Mouse (Mus musculus) liver, embryonic 16.5 days (tissue): Measurements from ENCODE around the gene Gpam. TPM values are rescaled to one million over a fixed set of nuclear protein-coding genes. Genes with fewer than 3 reads are reported as not detected.

ENCODE experiments used
- ATAC-seq: fragments of 200-750 bp; cut with Nextera tagmentation; 2 replicates; pipeline ENCODE4 v1.8.0; 2017; ENCODE audit warnings: low read depth, mild to moderate bottlenecking, moderate number of reproducible peaks, moderate library complexity
- H3K27ac ChIP-seq: fragments of 300-500 bp; sonication (generic); 2 replicates; pipeline ENCODE4 v1.5.1; 2014; ENCODE audit warnings: mild to moderate bottlenecking, low read length
- H3K27me3 ChIP-seq: fragments of 300-500 bp; sonication (generic); 2 replicates; pipeline ENCODE4 v1.6.1; 2014; ENCODE audit warnings: low read depth, low read length, mixed read lengths; ENCODE audit not compliant: control insufficient read depth, insufficient read depth
- H3K36me3 ChIP-seq: fragments of 300-500 bp; sonication (generic); 2 replicates; pipeline ENCODE4 v1.6.1; 2014; ENCODE audit warnings: mild to moderate bottlenecking; ENCODE audit not compliant: control insufficient read depth, insufficient read depth
- H3K4me1 ChIP-seq: fragments of 300-500 bp; sonication (generic); 2 replicates; pipeline ENCODE4 v1.6.1; 2014; ENCODE audit warnings: low read depth, low read length, mixed read lengths; ENCODE audit not compliant: control insufficient read depth
- H3K4me2 ChIP-seq: fragments of 300-500 bp; sonication (generic); 2 replicates; pipeline ENCODE4 v1.6.1; 2014; ENCODE audit warnings: low read depth, low read length, mixed read lengths
- H3K4me3 ChIP-seq: fragments of 300-500 bp; sonication (generic); 2 replicates; pipeline ENCODE4 v1.5.1; 2014; ENCODE audit warnings: low read depth, mild to moderate bottlenecking, low read length
- H3K9ac ChIP-seq: fragments of 300-500 bp; sonication (generic); 2 replicates; pipeline ENCODE4 v1.6.1; 2014; ENCODE audit warnings: low read depth, low read length
- H3K9me3 ChIP-seq: fragments of 300-500 bp; sonication (generic); replicated peaks from 2 replicates; pipeline ENCODE4 v1.6.1; 2016; ENCODE audit warnings: low read length; ENCODE audit not compliant: control insufficient read depth
- WGBS: fragments of 180-500 bp; shearing (Covaris S2); extraction: QIAGEN DNeasy Blood & Tissue Kit; methylation state at CpG from one replicate; pipeline ENCODE4 v1.1.7; 2014; ENCODE audit not compliant: insufficient replicate concordance; 5-methylcytosine and 5-hydroxymethylcytosine counted together
- polyA plus RNA-seq: library from polyadenylated mRNA; unstranded; fragments of >200 nt; fragmentation: Nextera tagmentation; extraction: Ambion mirVana; gene quantifications from 2 replicates; pipeline ENCODE4 v1.2.1, GENCODE M21; 2015

Gene Gpam
- polyA plus RNA-seq, 1 experiment from 2014 or later: 45.2 TPM

DNA sequence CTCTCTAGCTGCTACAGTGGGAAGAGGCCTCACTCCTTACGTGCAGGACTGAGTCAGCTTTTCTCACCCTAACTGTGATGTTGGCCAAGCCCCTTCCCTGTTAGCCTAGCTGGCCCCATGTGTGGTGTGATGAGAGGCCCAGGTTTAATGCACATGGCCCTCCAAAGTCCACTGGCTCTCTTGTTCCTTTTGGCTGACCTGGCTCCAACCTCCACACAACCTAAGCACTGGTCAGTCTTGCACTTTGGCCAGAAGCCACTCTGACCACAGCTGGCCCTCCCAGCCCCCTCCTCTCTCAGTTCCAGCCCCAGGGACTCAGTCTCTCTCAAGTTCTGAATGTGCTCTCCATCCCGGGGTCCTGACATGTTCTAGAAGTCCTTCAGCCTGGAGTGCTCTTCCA, 18.1 kb upstream of the Gpam start:
- ATAC-seq: peak; percentile 74
- 35% methylated on average over 2 of the region's 2 CpGs for WGBS
- Histone ChIP-seq H3K4me1 (no peaks in the 10 kb centered on the region; the same call in 1 of the 2 replicates), H3K27me3 (no peaks in the 10 kb centered on the region), H3K36me3 (no peaks in the 10 kb centered on the region), H3K4me2 (no peak overlapping the region), H3K4me3 (no peak overlapping the region), H3K9ac (no peak overlapping the region), H3K9me3 (no peaks in the 10 kb centered on the region), H3K27ac (no peak overlapping the region)

GRCm38 (mm10) chr19:55144691-55145090, 17.7 kb upstream of the Gpam start:
- Histone ChIP-seq H3K4me3 (no peak overlapping the region), H3K4me2 (no peak overlapping the region), H3K27ac (no peak overlapping the region), H3K36me3 (no peaks in the 10 kb centered on the region), H3K4me1 (no peaks in the 10 kb centered on the region; the same call in 1 of the 2 replicates), H3K9ac (no peak overlapping the region), H3K27me3 (no peaks in the 10 kb centered on the region), H3K9me3 (no peaks in the 10 kb centered on the region)
- WGBS: 44% methylated on average over 5 of the region's 5 CpGs
- ATAC-seq: no peak

- Histone ChIP-seq H3K4me1 (peaks cover 3% of the 10 kb centered on the region), H3K9me3 (no peaks in the 10 kb centered on the region), H3K4me3 (no peak overlapping the region), H3K4me2 (no peak overlapping the region), H3K9ac (no peak overlapping the region), H3K27me3 (no peaks in the 10 kb centered on the region), H3K27ac (no peak overlapping the region), H3K36me3 (no peaks in the 10 kb centered on the region)
- ATAC-seq: no peak
- 41% methylated on average over 11 of the region's 11 CpGs for WGBS
These were observed 16.6 kb upstream of the Gpam start for GRCm38 (mm10) chr19:55143391-55144300.

DNA sequence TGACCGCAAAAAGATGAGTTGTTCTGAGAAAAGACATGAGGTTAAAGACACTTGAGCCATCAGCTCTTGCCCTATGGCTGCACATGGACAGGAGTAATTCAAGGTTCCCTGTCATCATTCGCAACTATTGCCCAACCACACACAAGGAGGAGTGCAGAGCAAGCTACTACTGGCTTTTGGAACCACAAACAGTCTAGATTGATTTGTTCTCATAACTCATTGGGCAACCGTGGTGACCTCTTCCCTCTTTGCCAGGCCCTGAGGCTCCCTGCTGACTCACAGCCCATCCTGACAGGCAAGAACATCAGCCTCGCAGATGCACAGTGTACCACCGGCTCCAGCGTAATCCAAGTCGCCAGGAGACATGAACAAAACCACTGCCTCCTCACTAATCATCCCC, 12.3 kb upstream of the Gpam start:
- Histone ChIP-seq H3K27ac (0 out of 2 replicates have a peak overlapping the region, but pooled peaks have one; percentile 14), H3K9me3 (no peaks in the 10 kb centered on the region), H3K4me3 (no peak overlapping the region), H3K9ac (no peak overlapping the region), H3K4me2 (no peak overlapping the region), H3K4me1 (peaks cover 9% of the 10 kb centered on the region), H3K36me3 (no peaks in the 10 kb centered on the region), H3K27me3 (no peaks in the 10 kb centered on the region)
- ATAC-seq: peak; percentile 84
- WGBS: 47% methylated on average over 7 of the region's 7 CpGs

- ATAC-seq: no peak
- Histone ChIP-seq H3K9me3 (no peaks in the 10 kb centered on the region), H3K36me3 (no peaks in the 10 kb centered on the region), H3K4me2 (no peak overlapping the region), H3K4me1 (peaks cover 9% of the 10 kb centered on the region), H3K27ac (no peak overlapping the region), H3K4me3 (no peak overlapping the region), H3K9ac (no peak overlapping the region), H3K27me3 (no peaks in the 10 kb centered on the region)
- 60% methylated on average over 7 of the region's 7 CpGs for WGBS
These were observed 11.5 kb upstream of the Gpam start for GRCm38 (mm10) chr19:55138506-55138905.

GRCm38 (mm10) chr19:55137884-55138283, 10.8 kb upstream of the Gpam start:
- Histone ChIP-seq H3K27me3 (no peaks in the 10 kb centered on the region), H3K4me3 (no peak overlapping the region), H3K9me3 (no peaks in the 10 kb centered on the region), H3K27ac (no peak overlapping the region), H3K9ac (no peak overlapping the region), H3K4me2 (no peak overlapping the region), H3K4me1 (peaks cover 9% of the 10 kb centered on the region), H3K36me3 (no peaks in the 10 kb centered on the region)
- ATAC-seq: 0 out of 2 replicates have a peak, but pooled peaks have one; percentile 19
- WGBS: 37% methylated on average over 7 of the region's 7 CpGs

DNA sequence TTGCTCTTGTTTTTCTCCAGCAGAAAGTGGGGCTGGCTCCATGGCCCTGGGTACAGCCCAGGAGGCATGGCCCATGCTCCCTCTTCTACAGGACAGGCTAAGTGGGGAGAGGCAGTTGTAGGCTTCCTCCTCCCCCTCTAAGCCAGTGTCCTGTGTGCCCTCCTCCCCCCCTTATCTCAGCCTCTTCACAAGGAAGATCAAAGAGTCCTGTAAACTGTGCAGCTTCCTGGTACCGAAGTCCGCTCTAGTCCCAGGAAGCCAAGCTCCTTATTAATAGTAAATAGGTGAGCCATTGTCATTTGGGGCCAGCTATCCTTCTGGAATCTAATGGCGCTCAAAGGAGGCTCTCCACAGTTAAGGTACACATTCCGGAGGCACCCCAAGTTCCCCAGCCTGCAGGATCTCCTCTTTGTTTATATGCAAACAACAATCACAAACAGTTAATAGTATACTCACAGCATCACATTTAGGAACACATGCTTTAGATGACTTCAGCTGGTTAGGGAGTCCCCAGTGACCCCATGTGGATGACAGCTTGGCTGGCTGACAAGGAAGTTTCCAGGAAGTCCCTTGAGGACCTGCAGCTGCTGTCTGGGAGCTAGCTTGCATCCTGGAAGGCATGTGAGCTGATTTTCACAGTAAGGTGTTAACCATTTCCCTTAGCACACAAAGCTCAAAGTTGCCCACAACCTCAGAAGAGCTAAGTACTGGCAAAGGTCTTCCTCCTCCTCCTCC, 9.8 kb upstream of the Gpam start:
- no peaks in the 10 kb centered on the region for H3K36me3 ChIP-seq
- WGBS: 42% methylated on average over 4 of the region's 4 CpGs
- H3K9me3 ChIP-seq: no peaks in the 10 kb centered on the region
- H3K27me3 ChIP-seq: no peaks in the 10 kb centered on the region
- H3K4me2 ChIP-seq: no peak overlapping the region
- H3K4me3 ChIP-seq: no peak overlapping the region
- H3K9ac ChIP-seq: no peak overlapping the region
- H3K27ac ChIP-seq: no peak overlapping the region
- H3K4me1 ChIP-seq: peaks cover 9% of the 10 kb centered on the region
- ATAC-seq: no peak

GRCm38 (mm10) chr19:55135918-55136317, 8.9 kb upstream of the Gpam start:
- Histone ChIP-seq H3K27me3 (no peaks in the 10 kb centered on the region), H3K4me2 (no peak overlapping the region), H3K4me1 (peaks cover 9% of the 10 kb centered on the region), H3K9ac (no peak overlapping the region), H3K27ac (no peak overlapping the region), H3K36me3 (no peaks in the 10 kb centered on the region), H3K9me3 (no peaks in the 10 kb centered on the region), H3K4me3 (no peak overlapping the region)
- no peak for ATAC-seq
- WGBS: 61% methylated on average over 3 of the region's 3 CpGs

DNA sequence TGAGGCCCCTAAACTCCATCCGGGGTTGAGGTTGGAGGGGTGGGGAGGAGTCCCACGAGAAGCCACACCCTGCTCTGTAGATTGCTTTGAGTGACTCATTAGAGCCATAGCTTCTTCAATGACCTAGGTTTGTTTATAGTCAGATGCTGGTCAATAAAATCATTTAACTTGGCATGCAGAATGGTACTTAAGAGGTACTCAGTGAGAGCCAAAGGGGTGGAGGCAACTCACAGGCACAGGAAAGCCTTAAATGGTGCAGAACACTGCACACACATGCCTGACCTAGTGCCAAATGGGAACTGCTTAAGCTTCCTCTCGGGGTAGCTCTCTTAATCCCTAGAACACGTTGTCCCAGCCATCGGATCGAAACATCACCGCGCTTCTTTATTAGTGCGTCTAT, 7.5 kb upstream of the Gpam start:
- WGBS: 67% methylated on average over 9 of the region's 9 CpGs
- no peak for ATAC-seq
- no peaks in the 10 kb centered on the region for H3K27me3 ChIP-seq
- no peak overlapping the region for H3K9ac ChIP-seq
- H3K4me2 ChIP-seq: no peak overlapping the region
- peaks cover 9% of the 10 kb centered on the region for H3K4me1 ChIP-seq
- H3K27ac ChIP-seq: no peak overlapping the region
- H3K9me3 ChIP-seq: no peaks in the 10 kb centered on the region
- no peaks in the 10 kb centered on the region for H3K36me3 ChIP-seq
- no peak overlapping the region for H3K4me3 ChIP-seq
